Mouse (Mus musculus) intestine, embryonic 15.5 days (tissue): Measurements from ENCODE around the gene Zp2. TPM values are rescaled to one million over a fixed set of nuclear protein-coding genes. Genes with fewer than 3 reads are reported as not detected.

Source experiments
- ATAC-seq: fragments of 200-750 bp; cut with Nextera tagmentation; 2 replicates; pipeline ENCODE4 v1.8.0; 2017; ENCODE audit warnings: moderate TSS enrichment, moderate library complexity
- H3K27ac ChIP-seq: fragments of 300-500 bp; sonication (generic); 2 replicates; pipeline ENCODE4 v1.5.1; 2015; ENCODE audit warnings: mild to moderate bottlenecking, inconsistent platforms
- H3K27me3 ChIP-seq: fragments of 300-500 bp; sonication (generic); replicated peaks from 2 replicates; pipeline ENCODE4 v1.6.1; 2015; ENCODE audit warnings: inconsistent platforms
- H3K36me3 ChIP-seq: fragments of 300-500 bp; sonication (generic); 2 replicates; pipeline ENCODE4 v1.6.1; 2015; ENCODE audit warnings: inconsistent platforms
- H3K4me1 ChIP-seq: fragments of 300-500 bp; sonication (generic); replicated peaks from 2 replicates; pipeline ENCODE4 v1.6.1; 2015; ENCODE audit warnings: inconsistent platforms
- H3K4me2 ChIP-seq: fragments of 300-500 bp; sonication (generic); replicated peaks from 2 replicates; pipeline ENCODE4 v1.6.1; 2015; ENCODE audit warnings: mild to moderate bottlenecking, inconsistent platforms
- H3K4me3 ChIP-seq: fragments of 300-500 bp; sonication (generic); replicated peaks from 2 replicates; pipeline ENCODE4 v1.5.1; 2015; ENCODE audit warnings: inconsistent platforms
- H3K9ac ChIP-seq: fragments of 300-500 bp; sonication (generic); 2 replicates; pipeline ENCODE4 v1.6.1; 2015; ENCODE audit warnings: inconsistent platforms
- H3K9me3 ChIP-seq: fragments of 300-500 bp; sonication (generic); 2 replicates; pipeline ENCODE4 v1.6.1; 2016; ENCODE audit warnings: inconsistent platforms
- WGBS: fragments of 180-500 bp; shearing (Covaris S2); methylation state at CpG from one replicate; pipeline ENCODE4 v1.1.7; 2015; 5-methylcytosine and 5-hydroxymethylcytosine counted together
- polyA plus RNA-seq: library from polyadenylated mRNA; unstranded; fragments of >200 nt; fragmentation: Nextera tagmentation; extraction: Ambion mirVana; gene quantifications from 2 replicates; pipeline ENCODE4 v1.2.1, GENCODE M21; 2015

Zp2 gene
- polyA plus RNA-seq, 1 experiment from 2014 or later: not detected

DNA sequence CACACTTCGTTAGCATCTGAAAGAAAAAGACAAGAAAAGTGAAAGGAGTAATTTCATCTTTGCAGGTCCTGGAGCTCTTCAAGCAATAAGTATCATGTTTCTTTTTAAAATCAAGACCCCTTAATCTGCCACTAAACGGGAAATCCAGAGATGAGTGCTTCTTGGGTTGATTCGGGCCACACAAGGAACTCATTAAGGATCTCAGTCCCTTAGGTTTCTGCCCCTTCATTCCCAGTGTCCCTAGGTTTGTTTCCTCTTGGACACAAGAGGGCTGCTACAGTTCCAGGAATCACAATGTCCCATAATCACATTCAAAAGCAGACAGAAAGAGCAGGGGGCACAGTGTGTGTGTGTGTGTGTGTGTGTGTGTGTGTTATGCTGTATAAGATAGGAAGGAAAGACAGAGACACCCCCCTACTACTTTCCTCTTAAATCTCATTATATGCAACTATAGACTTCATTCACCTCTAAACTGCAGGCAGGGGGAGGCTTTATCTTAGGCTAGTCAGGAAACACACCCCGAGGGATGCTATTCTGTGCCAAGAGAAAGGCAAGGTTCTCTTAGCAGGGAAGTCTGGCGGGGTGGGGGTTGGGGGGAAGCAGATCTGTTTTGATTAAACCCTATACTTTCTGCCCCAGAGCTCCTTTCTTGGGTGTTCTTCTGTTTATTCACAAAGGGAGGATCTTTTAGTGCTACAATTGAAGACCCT lies 18.0 kb downstream of the Zp2 start:
- WGBS: 38% methylated on average over 5 of the region's 5 CpGs
- H3K4me2 ChIP-seq: no peak overlapping the region

GRCm38 (mm10) chr7:120124844-120125243 lies 20.2 kb downstream of the Zp2 start:
- no peaks in the 10 kb centered on the region for H3K27me3 ChIP-seq

More for the DNA sequence above, 18.0 kb downstream of the Zp2 start:
- ATAC-seq: no peak
- no peak overlapping the region for H3K27ac ChIP-seq
- H3K4me3 ChIP-seq: no peak overlapping the region
- H3K4me1 ChIP-seq: 0 out of 2 replicates have a peak, but pooled peaks cover 3% of the 10 kb centered on the region
- no peaks in the 10 kb centered on the region for H3K27me3 ChIP-seq
- H3K9me3 ChIP-seq: no peaks in the 10 kb centered on the region
- no peak overlapping the region for H3K9ac ChIP-seq
- H3K36me3 ChIP-seq: no peaks in the 10 kb centered on the region

DNA sequence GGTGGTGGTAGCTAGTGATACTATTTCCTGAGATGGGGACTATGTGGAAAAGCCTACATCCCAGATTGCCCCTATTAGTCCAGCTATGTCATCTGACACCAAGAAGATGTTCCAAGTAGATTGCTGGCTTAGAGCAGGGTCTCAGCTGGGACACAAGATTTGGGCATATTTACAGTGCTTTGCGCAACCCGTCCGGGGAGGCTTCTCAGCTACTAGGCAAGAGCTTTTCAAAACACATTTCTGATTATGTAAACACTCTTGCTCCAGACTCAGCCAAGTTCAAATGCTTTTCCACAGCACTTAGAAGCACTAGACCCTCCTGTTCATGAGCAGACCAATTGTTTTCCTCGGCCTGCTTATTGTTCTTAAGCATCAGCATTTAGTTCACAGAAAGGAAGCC lies 21.3 kb downstream of the Zp2 start:
- H3K9ac ChIP-seq: no peak overlapping the region
- no peaks in the 10 kb centered on the region for H3K9me3 ChIP-seq
- no peak for ATAC-seq
- H3K4me2 ChIP-seq: no peak overlapping the region
- 44% methylated on average over 4 of the region's 4 CpGs for WGBS
- no peak overlapping the region for H3K27ac ChIP-seq
- H3K4me3 ChIP-seq: no peak overlapping the region
- H3K36me3 ChIP-seq: peaks cover 2% of the 10 kb centered on the region; the same call in 1 of the 2 replicates
- H3K27me3 ChIP-seq: no peaks in the 10 kb centered on the region
- H3K4me1 ChIP-seq: 0 out of 2 replicates have a peak, but pooled peaks cover 3% of the 10 kb centered on the region

More at GRCm38 (mm10) chr7:120124844-120125243, 20.2 kb downstream of the Zp2 start:
- Histone ChIP-seq H3K4me1 (0 out of 2 replicates have a peak, but pooled peaks cover 3% of the 10 kb centered on the region), H3K9ac (no peak overlapping the region), H3K4me2 (no peak overlapping the region), H3K36me3 (peaks cover 2% of the 10 kb centered on the region; the same call in 1 of the 2 replicates), H3K9me3 (no peaks in the 10 kb centered on the region), H3K27ac (no peak overlapping the region), H3K4me3 (no peak overlapping the region)
- WGBS: 2% methylated on average over 3 of the region's 3 CpGs
- ATAC-seq: peak; percentile 85

- H3K4me3 ChIP-seq: no peak overlapping the region
- H3K9ac ChIP-seq: no peak overlapping the region
- H3K4me2 ChIP-seq: no peak overlapping the region
- WGBS: 37% methylated on average over 6 of the region's 6 CpGs
- no peaks in the 10 kb centered on the region for H3K9me3 ChIP-seq
- no peaks in the 10 kb centered on the region for H3K27me3 ChIP-seq
- H3K27ac ChIP-seq: no peak overlapping the region
- peaks cover 5% of the 10 kb centered on the region; the same call in 1 of the 2 replicates for H3K36me3 ChIP-seq
- ATAC-seq: no peak
- no peaks in the 10 kb centered on the region for H3K4me1 ChIP-seq
Observed at GRCm38 (mm10) chr7:120117529-120117928, 27.6 kb downstream of the Zp2 start.

- H3K4me3 ChIP-seq: no peak overlapping the region
- 86% methylated on average over 5 of the region's 5 CpGs for WGBS
- H3K27ac ChIP-seq: no peak overlapping the region
- H3K9me3 ChIP-seq: no peaks in the 10 kb centered on the region
- no peak overlapping the region for H3K9ac ChIP-seq
- no peak for ATAC-seq
- no peaks in the 10 kb centered on the region for H3K4me1 ChIP-seq
- H3K27me3 ChIP-seq: no peaks in the 10 kb centered on the region
- peaks cover 5% of the 10 kb centered on the region; the same call in 1 of the 2 replicates for H3K36me3 ChIP-seq
- H3K4me2 ChIP-seq: no peak overlapping the region
Observed at GRCm38 (mm10) chr7:120116976-120117375, 28.1 kb downstream of the Zp2 start.

DNA sequence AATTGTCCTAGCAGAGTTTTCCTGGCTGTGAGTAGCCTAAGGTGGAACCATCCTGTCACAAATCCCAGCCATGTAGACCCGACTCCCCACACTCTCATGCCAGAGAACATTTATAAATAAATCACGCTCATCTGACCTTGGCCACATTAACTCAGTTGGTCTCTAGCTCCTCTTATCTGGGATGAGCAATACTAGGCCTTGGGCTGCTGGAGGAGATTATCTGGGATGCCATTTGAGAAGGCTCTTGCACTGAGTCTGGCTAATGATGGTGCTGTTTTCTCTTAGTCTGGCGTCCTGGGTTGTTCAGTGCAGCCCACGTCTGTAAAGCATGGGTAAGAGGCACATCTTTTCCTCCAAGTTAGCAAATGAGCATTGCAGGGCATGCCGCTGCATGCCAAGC lies 35.4 kb downstream of the Zp2 start:
- Histone ChIP-seq H3K4me2 (no peak overlapping the region), H3K4me1 (no peaks in the 10 kb centered on the region), H3K9me3 (no peaks in the 10 kb centered on the region), H3K27me3 (no peaks in the 10 kb centered on the region), H3K9ac (no peak overlapping the region), H3K36me3 (0 out of 2 replicates have a peak, but pooled peaks cover 3% of the 10 kb centered on the region), H3K27ac (no peak overlapping the region), H3K4me3 (no peak overlapping the region)
- 76% methylated on average over 5 of the region's 5 CpGs for WGBS
- no peak for ATAC-seq

- no peaks in the 10 kb centered on the region for H3K27me3 ChIP-seq
- H3K4me3 ChIP-seq: no peak overlapping the region
- H3K9ac ChIP-seq: no peak overlapping the region
- WGBS: 50% methylated on average over 2 of the region's 2 CpGs
- no peak for ATAC-seq
- H3K36me3 ChIP-seq: 0 out of 2 replicates have a peak, but pooled peaks cover 3% of the 10 kb centered on the region
- H3K9me3 ChIP-seq: no peaks in the 10 kb centered on the region
- no peak overlapping the region for H3K27ac ChIP-seq
- peaks cover 9% of the 10 kb centered on the region for H3K4me1 ChIP-seq
- no peak overlapping the region for H3K4me2 ChIP-seq
Observed at GRCm38 (mm10) chr7:120106356-120106755, 38.7 kb downstream of the Zp2 start.

GRCm38 (mm10) chr7:120104975-120105374 lies 40.1 kb downstream of the Zp2 start:
- ATAC-seq: no peak
- no peaks in the 10 kb centered on the region for H3K9me3 ChIP-seq
- no peak overlapping the region for H3K27ac ChIP-seq
- no peak overlapping the region for H3K4me3 ChIP-seq
- 74% methylated on average over 3 of the region's 3 CpGs for WGBS
- 0 out of 2 replicates have a peak, but pooled peaks cover 3% of the 10 kb centered on the region for H3K36me3 ChIP-seq
- no peaks in the 10 kb centered on the region for H3K27me3 ChIP-seq
- H3K9ac ChIP-seq: no peak overlapping the region
- H3K4me1 ChIP-seq: peaks cover 9% of the 10 kb centered on the region
- H3K4me2 ChIP-seq: no peak overlapping the region

- 2% methylated on average over 25 of the region's 25 CpGs for WGBS
- Histone ChIP-seq H3K4me2 (peak overlapping the region; percentile 94), H3K27me3 (no peaks in the 10 kb centered on the region), H3K9ac (peak overlapping the region; percentile 75), H3K4me1 (peaks cover 9% of the 10 kb centered on the region), H3K4me3 (peak overlapping the region; percentile 80), H3K27ac (peak overlapping the region; percentile 51), H3K9me3 (no peaks in the 10 kb centered on the region), H3K36me3 (0 out of 2 replicates have a peak, but pooled peaks cover 3% of the 10 kb centered on the region)
- peak; percentile 67 for ATAC-seq
Observed at GRCm38 (mm10) chr7:120103019-120103567, 42.0 kb downstream of the Zp2 start.

- Histone ChIP-seq H3K9me3 (no peaks in the 10 kb centered on the region), H3K27me3 (no peaks in the 10 kb centered on the region), H3K9ac (peak within 1 kb of the TSS; percentile 75), H3K4me1 (peaks cover 9% of the 10 kb centered on the region), H3K27ac (peak within 1 kb of the TSS; percentile 73), H3K4me3 (peak within 1 kb of the TSS; percentile 80), H3K4me2 (peak within 1 kb of the TSS; percentile 94), H3K36me3 (0 out of 2 replicates have a peak, but pooled peaks cover 3% of the 10 kb centered on the region)
- WGBS: under 1% methylated on average over 42 of the region's 42 CpGs
- ATAC-seq: peak; percentile 96
Observed at GRCm38 (mm10) chr7:120102164-120102972, 42.7 kb downstream of the Zp2 start, which contains the start of gene Tmem159. TSS of gene Tmem159 (plus strand) at chr7:120102353.

GRCm38 (mm10) chr7:120098403-120098802 lies 46.7 kb downstream of the Zp2 start:
- Histone ChIP-seq H3K4me1 (peaks cover 7% of the 10 kb centered on the region), H3K4me2 (no peak overlapping the region), H3K9ac (no peak overlapping the region), H3K36me3 (no peaks in the 10 kb centered on the region), H3K27me3 (no peaks in the 10 kb centered on the region), H3K4me3 (no peak overlapping the region), H3K27ac (no peak overlapping the region), H3K9me3 (no peaks in the 10 kb centered on the region)
- 0 out of 2 replicates have a peak, but pooled peaks have one; percentile 27 for ATAC-seq
- WGBS: 21% methylated on average over 9 of the region's 9 CpGs

DNA sequence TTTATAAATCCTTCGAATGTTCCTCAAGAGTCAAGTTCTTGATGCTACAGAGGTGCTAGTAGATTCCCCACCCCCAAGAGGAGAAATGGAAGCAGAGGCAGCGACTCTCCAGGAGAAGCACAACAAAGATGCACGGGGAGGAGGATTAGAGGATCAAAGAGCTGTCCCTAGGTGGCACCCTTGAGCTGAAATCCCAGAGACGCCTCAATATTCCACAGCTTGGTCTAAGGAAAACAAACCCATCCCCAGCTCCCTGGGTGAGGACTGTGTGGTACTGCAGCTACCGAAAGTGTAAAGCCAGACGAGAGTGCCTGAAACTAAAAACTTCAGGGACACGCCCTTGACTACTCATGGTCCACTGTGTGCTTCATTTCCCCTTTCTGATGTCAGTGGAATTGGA lies 47.2 kb downstream of the Zp2 start:
- Histone ChIP-seq H3K4me1 (0 out of 2 replicates have a peak, but pooled peaks cover 2% of the 10 kb centered on the region), H3K9ac (no peak overlapping the region), H3K9me3 (no peaks in the 10 kb centered on the region), H3K27me3 (no peaks in the 10 kb centered on the region), H3K4me2 (no peak overlapping the region), H3K36me3 (no peaks in the 10 kb centered on the region), H3K4me3 (no peak overlapping the region), H3K27ac (no peak overlapping the region)
- WGBS: 5% methylated on average over 7 of the region's 7 CpGs
- ATAC-seq: peak; percentile 20; the same call in 1 of the 2 replicates
